Mouse (Mus musculus): Measurements from ENCODE around the gene Taok2. TPM values are rescaled to one million over a fixed set of nuclear protein-coding genes. Genes with fewer than 3 reads are reported as not detected.
"Not testable (repeated sequence)": the region's sequence is repeated elsewhere in the genome, so short reads cannot be mapped to it uniquely, and the experiment has no call there.

Gene Taok2
- total and polyA plus RNA-seq, 3 experiments: 37.4 to 44.7 (median 39.8) TPM

GRCm38 (mm10) chr7:126905590-126905989 is 21.1 kb upstream of the Taok2 start:
- WGBS: 53% methylated on average over 3 of the region's 3 CpGs
- no peaks in the 10 kb centered on the region for H3K79me2 ChIP-seq (replicated peaks; ENCODE audit: control insufficient read depth, insufficient read depth, low read length)
- no peak overlapping the region for H3K4me3 ChIP-seq
- H3K27ac ChIP-seq: no peak overlapping the region
- no peak for TF ChIP-seq EP300 (IDR thresholded peaks at IDR 0.05; ENCODE audit: insufficient read depth, low read depth, low read length)
- TF ChIP-seq POLR2A (IDR thresholded peaks at IDR 0.05; ENCODE audit: insufficient read depth, low read depth, low read length): no peak
- no peak for TF ChIP-seq CTCF (IDR thresholded peaks at IDR 0.05)
- no peak for DNase-seq
- no peaks in the 10 kb centered on the region for H3K36me3 ChIP-seq (ENCODE audit: control insufficient read depth, insufficient read depth, low read length)
- H3K4me1 ChIP-seq (ENCODE audit: control insufficient read depth, insufficient read depth, low read length): no peaks in the 10 kb centered on the region
- no peak overlapping the region for H3K9ac ChIP-seq (ENCODE audit: low read depth, low read length)
- no peaks in the 10 kb centered on the region for H3K27me3 ChIP-seq (ENCODE audit: control insufficient read depth, insufficient read depth, low read length)
- intact Hi-C loops (cut with DNase I): no loop called here

DNA sequence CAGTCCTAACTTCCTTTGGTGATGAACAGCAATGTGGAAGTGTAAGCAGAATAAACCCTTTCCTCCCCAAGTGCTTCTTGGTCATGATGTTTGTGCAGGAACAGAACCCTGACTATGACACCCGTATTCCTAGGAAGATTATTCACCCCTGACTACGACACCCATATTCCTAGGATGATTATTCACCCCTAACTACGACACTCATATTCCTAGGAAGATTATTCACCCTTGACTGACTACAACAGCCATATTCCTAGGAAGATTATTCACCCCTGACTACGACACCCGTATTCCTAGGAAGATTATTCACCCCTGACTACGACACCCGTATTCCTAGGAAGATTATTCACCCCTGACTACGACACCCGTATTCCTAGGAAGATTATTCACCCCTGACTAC is 15.3 kb upstream of the Taok2 start:
- WGBS: 97% methylated on average over 8 of the region's 9 CpGs
- H3K9ac ChIP-seq (ENCODE audit: low read depth, low read length); H3K79me2 ChIP-seq (replicated peaks; ENCODE audit: control insufficient read depth, insufficient read depth, low read length); DNase-seq; H3K27me3 ChIP-seq (ENCODE audit: control insufficient read depth, insufficient read depth, low read length); H3K27ac ChIP-seq; H3K4me3 ChIP-seq; H3K4me1 ChIP-seq (ENCODE audit: control insufficient read depth, insufficient read depth, low read length); H3K36me3 ChIP-seq (ENCODE audit: control insufficient read depth, insufficient read depth, low read length): not testable (repeated sequence)
- intact Hi-C loops (cut with DNase I): loop anchor here (5.0 kb wide), 2 partner anchors 37 to 128 kb away; partner anchors contain the start of genes Hirip3, Ino80e and Maz

DNA sequence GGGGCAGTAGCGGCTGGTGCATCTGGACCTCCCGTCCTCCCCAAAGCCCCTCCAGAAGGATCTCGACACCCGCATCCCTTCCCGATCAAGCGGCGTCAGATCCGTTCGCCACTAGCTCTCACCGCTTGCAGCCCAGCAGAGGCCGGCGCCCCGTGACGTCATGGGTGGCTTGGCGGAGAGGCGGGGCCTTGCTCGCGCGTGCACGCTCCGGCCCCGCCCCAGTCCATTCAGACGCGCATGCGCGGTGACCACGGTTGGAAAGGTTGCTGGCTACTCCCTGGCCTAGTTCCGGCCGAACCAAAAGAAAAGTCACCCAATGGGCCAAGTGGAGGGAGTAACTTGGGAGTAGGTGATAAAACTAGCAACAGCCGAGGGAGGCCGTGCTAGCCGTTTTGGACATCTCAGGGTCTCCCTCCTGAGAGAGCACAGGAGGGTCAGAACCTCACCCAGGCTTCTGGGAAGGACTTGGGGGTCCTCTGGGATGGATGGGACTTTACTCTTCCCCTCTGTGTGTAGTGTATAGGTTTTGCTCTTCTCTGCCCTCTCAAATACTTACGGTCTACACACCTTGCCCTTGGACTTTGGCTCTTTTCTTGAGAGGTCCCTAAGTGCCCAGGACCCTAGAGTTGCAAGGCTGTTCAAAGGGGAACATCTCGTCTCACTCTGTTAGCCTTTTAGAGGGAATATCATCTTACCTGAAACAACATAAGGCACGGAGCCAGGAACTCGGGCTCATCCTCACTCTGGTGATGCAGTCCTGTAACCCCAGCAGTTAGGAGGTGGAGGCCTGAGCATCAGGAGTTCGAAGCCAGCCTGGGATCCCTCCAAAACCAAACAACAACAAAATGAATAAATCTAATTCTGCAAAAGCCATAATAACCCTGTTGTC is 13.8 kb upstream of the Taok2 start:
- no peaks in the 10 kb centered on the region for H3K79me2 ChIP-seq (replicated peaks; ENCODE audit: control insufficient read depth, insufficient read depth, low read length)
- peak overlapping the region; percentile 91 for H3K9ac ChIP-seq (ENCODE audit: low read depth, low read length)
- intact Hi-C loops (cut with DNase I): loop anchor here (1.0 to 5.0 kb wide), 4 partner anchors 13 to 129 kb away; partner anchors contain the start of genes Hirip3, Ino80e, Kctd13 and Maz
- TF ChIP-seq EP300 (IDR thresholded peaks at IDR 0.05; ENCODE audit: insufficient read depth, low read depth, low read length) (0 out of 2 replicates have a peak, but pooled peaks have one; percentile 3), CTCF (IDR thresholded peaks at IDR 0.05) (no peak), POLR2A (IDR thresholded peaks at IDR 0.05; ENCODE audit: insufficient read depth, low read depth, low read length) (peak; percentile 95)
- DNase-seq: peak; percentile 97 to 98
- no peaks in the 10 kb centered on the region; the same call in none of the 2 replicates for H3K36me3 ChIP-seq (ENCODE audit: control insufficient read depth, insufficient read depth, low read length)
- H3K27me3 ChIP-seq (ENCODE audit: control insufficient read depth, insufficient read depth, low read length): no peaks in the 10 kb centered on the region
- H3K4me1 ChIP-seq (ENCODE audit: control insufficient read depth, insufficient read depth, low read length): peaks cover 8% of the 10 kb centered on the region
- peak overlapping the region; percentile 75 for H3K4me3 ChIP-seq
- peak overlapping the region; percentile 97 for H3K27ac ChIP-seq
- WGBS: 13% methylated on average over 37 of the region's 37 CpGs

DNA sequence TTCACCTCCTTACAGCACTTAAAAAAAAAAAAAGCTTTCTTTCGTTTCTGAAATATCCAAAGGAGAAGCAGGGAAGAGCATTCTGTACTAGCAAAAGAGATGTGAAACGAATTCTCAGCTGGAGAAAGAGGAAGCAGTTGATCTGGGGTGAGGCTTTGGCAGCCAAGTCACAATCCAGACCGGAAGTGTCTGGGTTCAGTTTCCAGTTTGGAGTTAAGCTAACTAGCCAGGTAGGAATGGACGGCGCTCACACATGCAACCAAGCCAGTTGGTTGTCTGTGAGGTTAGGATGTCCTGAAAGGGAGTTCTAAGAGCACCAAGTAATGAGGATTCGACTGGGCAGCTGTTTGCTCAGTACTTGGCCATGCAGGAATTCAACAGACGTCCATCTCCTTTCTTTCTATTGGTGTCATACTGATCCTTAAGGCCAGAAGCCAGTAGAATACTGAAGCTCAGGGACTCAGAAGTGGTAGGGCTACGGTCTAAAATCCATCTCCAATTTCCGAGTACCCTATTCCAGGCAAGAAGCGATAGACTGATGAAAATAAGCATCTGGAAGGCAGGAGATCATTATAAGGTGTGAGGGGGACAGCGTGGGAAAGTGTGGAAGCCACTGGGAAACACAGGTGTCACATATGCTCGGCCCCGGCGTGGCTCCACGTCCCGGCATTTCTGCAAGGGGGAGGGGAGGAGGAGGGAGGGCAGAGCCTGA is 13.0 kb upstream of the Taok2 start:
- Histone ChIP-seq H3K9ac (ENCODE audit: low read depth, low read length) (peak overlapping the region; percentile 91), H3K27ac (peak overlapping the region; percentile 97), H3K4me1 (ENCODE audit: control insufficient read depth, insufficient read depth, low read length) (peaks cover 8% of the 10 kb centered on the region), H3K79me2 (replicated peaks; ENCODE audit: control insufficient read depth, insufficient read depth, low read length) (no peaks in the 10 kb centered on the region), H3K4me3 (peak overlapping the region; percentile 75), H3K27me3 (ENCODE audit: control insufficient read depth, insufficient read depth, low read length) (no peaks in the 10 kb centered on the region), H3K36me3 (ENCODE audit: control insufficient read depth, insufficient read depth, low read length) (no peaks in the 10 kb centered on the region; the same call in none of the 2 replicates)
- WGBS: 8% methylated on average over 16 of the region's 16 CpGs
- peak; percentile 60 to 66 for DNase-seq
- TF ChIP-seq CTCF (IDR thresholded peaks at IDR 0.05): no peak
- TF ChIP-seq POLR2A (IDR thresholded peaks at IDR 0.05; ENCODE audit: insufficient read depth, low read depth, low read length): peak; percentile 70
- peak; percentile 20; the same call in 1 of the 2 replicates for TF ChIP-seq EP300 (IDR thresholded peaks at IDR 0.05; ENCODE audit: insufficient read depth, low read depth, low read length)
- intact Hi-C loops (cut with DNase I): loop anchor here (1.0 to 5.0 kb wide), 4 partner anchors 12 to 130 kb away; partner anchors contain the start of genes Hirip3, Ino80e, Kctd13 and Maz

- peak overlapping the region; percentile 97 for H3K27ac ChIP-seq
- intact Hi-C loops (cut with DNase I): loop anchor here (5.0 kb wide), 2 partner anchors 35 to 130 kb away; partner anchors contain the start of genes Hirip3, Ino80e and Maz
- no peaks in the 10 kb centered on the region for H3K79me2 ChIP-seq (replicated peaks; ENCODE audit: control insufficient read depth, insufficient read depth, low read length)
- H3K4me1 ChIP-seq (ENCODE audit: control insufficient read depth, insufficient read depth, low read length): peaks cover 8% of the 10 kb centered on the region
- H3K4me3 ChIP-seq: peak overlapping the region; percentile 75; the same call in 1 of the 2 replicates
- H3K27me3 ChIP-seq (ENCODE audit: control insufficient read depth, insufficient read depth, low read length): no peaks in the 10 kb centered on the region
- TF ChIP-seq POLR2A (IDR thresholded peaks at IDR 0.05; ENCODE audit: insufficient read depth, low read depth, low read length) (no peak), EP300 (IDR thresholded peaks at IDR 0.05; ENCODE audit: insufficient read depth, low read depth, low read length) (no peak), CTCF (IDR thresholded peaks at IDR 0.05) (no peak)
- peak in 1 of 2 experiments; percentile 38 for DNase-seq
- WGBS: 82% methylated on average over 5 of the region's 5 CpGs
- peak overlapping the region; percentile 17 for H3K9ac ChIP-seq (ENCODE audit: low read depth, low read length)
- H3K36me3 ChIP-seq (ENCODE audit: control insufficient read depth, insufficient read depth, low read length): no peaks in the 10 kb centered on the region; the same call in none of the 2 replicates
Measured at GRCm38 (mm10) chr7:126896912-126897311, 12.4 kb upstream of the Taok2 start.
